Mouse (Mus musculus): ENCODE measurements around the gene Rdh19.
"Not testable (repeated sequence)": the region's sequence is repeated elsewhere in the genome, so short reads cannot be mapped to it uniquely, and the experiment has no call there.

The Rdh19 gene

GRCm38 (mm10) chr10:127881041-127881440, 31.3 kb downstream of the Rdh19 start:
- DNase-seq, result no peak

GRCm38 (mm10) chr10:127886551-127886950, 36.8 kb downstream of the Rdh19 start:
- DNase-seq, result no peak

GRCm38 (mm10) chr10:127886971-127887370, 37.2 kb downstream of the Rdh19 start:
- DNase-seq, result no peak

- DNase-seq, result no peak
These were observed 38.9 kb downstream of the Rdh19 start, which contains the start of gene Rdh7 for GRCm38 (mm10) chr10:127888605-127889004. Gene Rdh7, minus strand, starts transcription at chr10:127888817.

GRCm38 (mm10) chr10:127891481-127891880, 41.8 kb downstream of the Rdh19 start:
- no peak for DNase-seq

- DNase-seq, result not testable (repeated sequence)
These were observed 43.7 kb downstream of the Rdh19 start for GRCm38 (mm10) chr10:127893163-127894022.

- no peak for DNase-seq
These were observed 47.0 kb downstream of the Rdh19 start for GRCm38 (mm10) chr10:127896705-127897104.

GRCm38 (mm10) chr10:127897506-127897905, 47.8 kb downstream of the Rdh19 start:
- DNase-seq, result no peak

GRCm38 (mm10) chr10:127898218-127898617, 48.5 kb downstream of the Rdh19 start, which contains the start of gene Sdr9c7:
Gene Sdr9c7, plus strand, starts transcription at chr10:127898518.
- no peak for DNase-seq

GRCm38 (mm10) chr10:127899783-127900182, 50.1 kb downstream of the Rdh19 start:
- no peak for DNase-seq

- no peak for DNase-seq
These were observed 52.0 kb downstream of the Rdh19 start for GRCm38 (mm10) chr10:127901751-127902150.

GRCm38 (mm10) chr10:127903116-127903515, 53.4 kb downstream of the Rdh19 start:
- DNase-seq, result no peak

- no peak for DNase-seq
These were observed 55.2 kb downstream of the Rdh19 start for GRCm38 (mm10) chr10:127904718-127905446.

GRCm38 (mm10) chr10:127906138-127906537, 56.4 kb downstream of the Rdh19 start:
- DNase-seq, result no peak

- DNase-seq, result no peak
These were observed 57.7 kb downstream of the Rdh19 start for GRCm38 (mm10) chr10:127907386-127907951.

Data from B cell, adult 2 months (primary cell).